Mouse (Mus musculus) liver, adult 2 months (tissue): Measurements from ENCODE around the gene Il1rn. TPM values are rescaled to one million over a fixed set of nuclear protein-coding genes. Genes with fewer than 3 reads are reported as not detected.

Source experiments
- DNase-seq: peaks from one replicate; pipeline ENCODE4 v3.0.0-alpha.2; 2011; ENCODE audit warnings: low read depth, low spot score; ENCODE audit errors: extremely low read depth
- H3K27ac ChIP-seq: fragments of 200-500 bp; replicated peaks from 2 replicates; pipeline ENCODE4 v1.5.1; 2012; ENCODE audit warnings: low read depth, mild to moderate bottlenecking, control low read depth, inconsistent platforms, low read length; ENCODE audit not compliant: insufficient read depth
- H3K27me3 ChIP-seq: fragments of 200-500 bp; 2 replicates; pipeline ENCODE4 v1.6.1; 2012; ENCODE audit warnings: mild to moderate bottlenecking, moderate library complexity, low read length, inconsistent platforms; ENCODE audit not compliant: control insufficient read depth, insufficient read depth
- H3K36me3 ChIP-seq: fragments of 200-500 bp; 2 replicates; pipeline ENCODE4 v1.6.1; 2012; ENCODE audit warnings: low read length, inconsistent platforms; ENCODE audit not compliant: control insufficient read depth, insufficient read depth
- H3K4me1 ChIP-seq: fragments of 200-500 bp; 2 replicates; pipeline ENCODE4 v1.6.1; 2011; ENCODE audit warnings: low read length; ENCODE audit not compliant: control insufficient read depth, insufficient read depth
- H3K4me3 ChIP-seq: fragments of 200-500 bp; 2 replicates; pipeline ENCODE4 v1.5.1; 2011; ENCODE audit warnings: low read depth, mild to moderate bottlenecking, control low read depth, low read length, moderate library complexity; ENCODE audit not compliant: insufficient read depth
- H3K79me2 ChIP-seq: fragments of 200-500 bp; 2 replicates; pipeline ENCODE4 v1.6.1; 2012; ENCODE audit warnings: inconsistent platforms, mild to moderate bottlenecking, low read length, moderate library complexity; ENCODE audit not compliant: control insufficient read depth, insufficient read depth
- H3K9ac ChIP-seq: fragments of 200-500 bp; 2 replicates; pipeline ENCODE4 v1.6.1; 2012; ENCODE audit warnings: low read depth, mild to moderate bottlenecking, control low read depth, inconsistent platforms, low read length
- CTCF ChIP-seq: fragments of 200-500 bp; IDR thresholded peaks from 2 replicates; pipeline ENCODE4 v1.5.1; 2011; ENCODE audit warnings: low read depth, low read length, control low read depth
- POLR2A ChIP-seq: fragments of 200-500 bp; IDR thresholded peaks from 2 replicates; pipeline ENCODE4 v1.6.1; 2011; ENCODE audit warnings: low read length, control low read depth; ENCODE audit not compliant: insufficient read depth; ENCODE audit errors: extremely low read depth
- WGBS: fragments of 180-500 bp; shearing (Covaris S2); methylation state at CpG from one replicate; pipeline ENCODE4 v1.1.7; 2018; 5-methylcytosine and 5-hydroxymethylcytosine counted together
- polyA plus RNA-seq: library from polyadenylated mRNA; depleted of rRNA; stranded (reverse); fragments of >200 nt; gene quantifications from 2 replicates; pipeline ENCODE4 v1.2.3, GENCODE M21; 2012
- total RNA-seq: library from RNA; depleted of rRNA; stranded (reverse); fragments of >200 nt; gene quantifications from 2 replicates; pipeline ENCODE4 v1.2.3, GENCODE M21; 2014

Gene Il1rn
- total and polyA plus RNA-seq, 2 experiments = 1.5 to 10.8 TPM

GRCm38 (mm10) chr2:24384393-24384792 is 47.7 kb downstream of the Il1rn start:
- no peak for DNase-seq
- Histone ChIP-seq H3K9ac (no peak overlapping the region), H3K27me3 (no peaks in the 10 kb centered on the region), H3K36me3 (no peaks in the 10 kb centered on the region), H3K79me2 (no peaks in the 10 kb centered on the region), H3K4me1 (no peaks in the 10 kb centered on the region), H3K4me3 (no peak overlapping the region), H3K27ac (no peak overlapping the region)
- TF ChIP-seq POLR2A (no peak), CTCF (no peak)

- Histone ChIP-seq H3K27ac (no peak overlapping the region; the same call in 1 of the 2 replicates), H3K27me3 (no peaks in the 10 kb centered on the region), H3K4me1 (no peaks in the 10 kb centered on the region), H3K79me2 (no peaks in the 10 kb centered on the region), H3K9ac (no peak overlapping the region; the same call in 1 of the 2 replicates), H3K4me3 (peak overlapping the region; percentile 17; the same call in 1 of the 2 replicates), H3K36me3 (no peaks in the 10 kb centered on the region)
- DNase-seq = no peak
- TF ChIP-seq CTCF = no peak
- TF ChIP-seq POLR2A = no peak
- WGBS = 81% methylated on average over 14 of the region's 14 CpGs
Measured at GRCm38 (mm10) chr2:24385111-24385961, 48.7 kb downstream of the Il1rn start.

- DNase-seq = peak; percentile 13
- no peak for TF ChIP-seq POLR2A
- TF ChIP-seq CTCF = no peak
- Histone ChIP-seq H3K9ac (peak overlapping the region; percentile 33; the same call in 1 of the 2 replicates), H3K27me3 (no peaks in the 10 kb centered on the region), H3K27ac (no peak overlapping the region; the same call in 1 of the 2 replicates), H3K36me3 (no peaks in the 10 kb centered on the region), H3K79me2 (no peaks in the 10 kb centered on the region), H3K4me1 (no peaks in the 10 kb centered on the region), H3K4me3 (peak overlapping the region; percentile 40)
- 83% methylated on average over 21 of the region's 21 CpGs for WGBS
Measured at GRCm38 (mm10) chr2:24386158-24386963, 49.7 kb downstream of the Il1rn start.

- TF ChIP-seq POLR2A = no peak
- no peak for TF ChIP-seq CTCF
- Histone ChIP-seq H3K79me2 (no peaks in the 10 kb centered on the region), H3K27ac (no peak overlapping the region; the same call in 1 of the 2 replicates), H3K36me3 (no peaks in the 10 kb centered on the region), H3K4me3 (0 out of 2 replicates have a peak overlapping the region, but pooled peaks have one; percentile 40), H3K27me3 (no peaks in the 10 kb centered on the region), H3K9ac (no peak overlapping the region; the same call in 1 of the 2 replicates), H3K4me1 (no peaks in the 10 kb centered on the region)
- DNase-seq = no peak
- 84% methylated on average over 2 of the region's 2 CpGs for WGBS
Measured at GRCm38 (mm10) chr2:24386964-24387320, 50.3 kb downstream of the Il1rn start.

GRCm38 (mm10) chr2:24387361-24388283 is 51.0 kb downstream of the Il1rn start:
- DNase-seq = no peak
- no peak overlapping the region for H3K27ac ChIP-seq
- H3K36me3 ChIP-seq = no peaks in the 10 kb centered on the region
- no peaks in the 10 kb centered on the region for H3K27me3 ChIP-seq
- no peak for TF ChIP-seq CTCF
- TF ChIP-seq POLR2A = no peak
- H3K9ac ChIP-seq = no peak overlapping the region
- no peaks in the 10 kb centered on the region for H3K4me1 ChIP-seq
- H3K4me3 ChIP-seq = no peak overlapping the region
- WGBS = 83% methylated on average over 4 of the region's 4 CpGs
- H3K79me2 ChIP-seq = no peaks in the 10 kb centered on the region
